Mouse (Mus musculus) cerebellum, adult 2 months (tissue): ENCODE measurements around the gene Parp11. TPM values are rescaled to one million over a fixed set of nuclear protein-coding genes. Genes with fewer than 3 reads are reported as not detected.
"Not testable (repeated sequence)": the region's sequence is repeated elsewhere in the genome, so short reads cannot be mapped to it uniquely, and the experiment has no call there.

Source experiments
- DNase-seq, 2 experiments: peaks; one replicate each; pipeline ENCODE4 v3.0.0; 2021
- H3K27ac ChIP-seq: fragments of 200-500 bp; 2 replicates; pipeline ENCODE4 v1.5.1; 2012; ENCODE audit warnings: low read length, control low read depth, inconsistent platforms; ENCODE audit not compliant: insufficient read depth
- H3K27me3 ChIP-seq: fragments of 200-500 bp; 2 replicates; pipeline ENCODE4 v1.6.1; 2012; ENCODE audit warnings: inconsistent platforms, mild to moderate bottlenecking, low read length, moderate library complexity; ENCODE audit not compliant: control insufficient read depth, insufficient read depth
- H3K4me1 ChIP-seq: fragments of 200-500 bp; 2 replicates; pipeline ENCODE4 v1.6.1; 2011; ENCODE audit warnings: low read length; ENCODE audit not compliant: control insufficient read depth, insufficient read depth
- H3K4me3 ChIP-seq: fragments of 200-500 bp; replicated peaks from 2 replicates; pipeline ENCODE3; 2011; ENCODE audit warnings: mild to moderate bottlenecking, low read depth, low read length, control low read depth; ENCODE audit not compliant: insufficient read depth
- CTCF ChIP-seq: fragments of 200-500 bp; IDR thresholded peaks from 2 replicates; pipeline ENCODE4 v1.5.1; 2011; ENCODE audit warnings: low read depth, mild to moderate bottlenecking, control low read depth, low read length, moderate library complexity, borderline replicate concordance; ENCODE audit not compliant: insufficient read depth
- POLR2A ChIP-seq: fragments of 200-500 bp; IDR thresholded peaks from 2 replicates; pipeline ENCODE4 v1.6.1; 2011; ENCODE audit warnings: low read length, control low read depth, borderline replicate concordance; ENCODE audit not compliant: insufficient read depth
- WGBS: fragments of 180-500 bp; shearing (Covaris S2); methylation state at CpG from one replicate; pipeline ENCODE4 v1.1.7; 2018; 5-methylcytosine and 5-hydroxymethylcytosine counted together
- polyA plus RNA-seq: library from polyadenylated mRNA; depleted of rRNA; stranded (reverse); fragments of >200 nt; gene quantifications from 2 replicates; pipeline ENCODE4 v1.2.3, GENCODE M21; 2012

Parp11 gene
- polyA plus RNA-seq, 1 experiment: 23.6 TPM

GRCm38 (mm10) chr6:127493750-127494149 is 47.1 kb downstream of the Parp11 start:
- peaks cover 5% of the 10 kb centered on the region; the same call in 1 of the 2 replicates for H3K4me1 ChIP-seq
- H3K4me3 ChIP-seq: no peak overlapping the region
- H3K27me3 ChIP-seq: no peaks in the 10 kb centered on the region
- WGBS: 64% methylated on average over 13 of the region's 13 CpGs
- DNase-seq: no peak
- H3K27ac ChIP-seq: no peak overlapping the region
- TF ChIP-seq POLR2A: no peak

GRCm38 (mm10) chr6:127494357-127494756 is 47.7 kb downstream of the Parp11 start:
- 97% methylated on average over 9 of the region's 9 CpGs for WGBS
- Histone ChIP-seq H3K4me1 (peaks cover 5% of the 10 kb centered on the region; the same call in 1 of the 2 replicates), H3K4me3 (no peak overlapping the region), H3K27ac (no peak overlapping the region), H3K27me3 (no peaks in the 10 kb centered on the region)
- TF ChIP-seq CTCF (no peak), POLR2A (no peak)
- no peak for DNase-seq

- no peak for DNase-seq
- WGBS: 96% methylated on average over 2 of the region's 2 CpGs
- Histone ChIP-seq H3K4me1 (peaks cover 5% of the 10 kb centered on the region; the same call in 1 of the 2 replicates), H3K4me3 (no peak overlapping the region), H3K27ac (no peak overlapping the region), H3K27me3 (no peaks in the 10 kb centered on the region)
- TF ChIP-seq CTCF (no peak), POLR2A (no peak)
These were observed 48.6 kb downstream of the Parp11 start for GRCm38 (mm10) chr6:127495251-127495650.

- Histone ChIP-seq H3K4me3 (no peak overlapping the region), H3K27ac (no peak overlapping the region), H3K4me1 (peaks cover 5% of the 10 kb centered on the region; the same call in 1 of the 2 replicates), H3K27me3 (no peaks in the 10 kb centered on the region)
- no peak for DNase-seq
- TF ChIP-seq POLR2A (no peak), CTCF (no peak)
- WGBS: 38% methylated on average over 6 of the region's 6 CpGs
These were observed 49.2 kb downstream of the Parp11 start for GRCm38 (mm10) chr6:127495876-127496275.

GRCm38 (mm10) chr6:127496841-127497656 is 50.4 kb downstream of the Parp11 start:
- no peak for TF ChIP-seq POLR2A
- TF ChIP-seq CTCF: no peak
- no peak overlapping the region for H3K4me3 ChIP-seq
- H3K27ac ChIP-seq: no peak overlapping the region
- H3K27me3 ChIP-seq: no peaks in the 10 kb centered on the region
- 27% methylated on average over 18 of the region's 18 CpGs for WGBS
- peak; percentile 30 to 39 for DNase-seq
- peaks cover 5% of the 10 kb centered on the region; the same call in 1 of the 2 replicates for H3K4me1 ChIP-seq

GRCm38 (mm10) chr6:127500119-127500518 is 53.5 kb downstream of the Parp11 start:
- WGBS: 49% methylated on average over 9 of the region's 9 CpGs

GRCm38 (mm10) chr6:127500806-127501205 is 54.2 kb downstream of the Parp11 start:
- TF ChIP-seq CTCF (no peak), POLR2A (no peak)
- WGBS: 88% methylated on average over 3 of the region's 3 CpGs

More at GRCm38 (mm10) chr6:127500119-127500518, 53.5 kb downstream of the Parp11 start:
- Histone ChIP-seq H3K27me3 (no peaks in the 10 kb centered on the region), H3K4me3 (no peak overlapping the region), H3K27ac (no peak overlapping the region), H3K4me1 (peaks cover 5% of the 10 kb centered on the region; the same call in 1 of the 2 replicates)
- TF ChIP-seq CTCF (no peak), POLR2A (no peak)
- DNase-seq: no peak

GRCm38 (mm10) chr6:127502530-127502929 is 55.9 kb downstream of the Parp11 start:
- peak; percentile 42 to 50 for DNase-seq
- no peak for TF ChIP-seq POLR2A
- peak; percentile 75 for TF ChIP-seq CTCF
- Histone ChIP-seq H3K4me3 (no peak overlapping the region), H3K4me1 (no peaks in the 10 kb centered on the region), H3K27me3 (no peaks in the 10 kb centered on the region), H3K27ac (no peak overlapping the region)
- 53% methylated on average over 3 of the region's 3 CpGs for WGBS

More at GRCm38 (mm10) chr6:127500806-127501205, 54.2 kb downstream of the Parp11 start:
- H3K4me1 ChIP-seq: peaks cover 5% of the 10 kb centered on the region; the same call in 1 of the 2 replicates
- no peak for DNase-seq
- H3K27ac ChIP-seq: no peak overlapping the region
- no peaks in the 10 kb centered on the region for H3K27me3 ChIP-seq
- no peak overlapping the region for H3K4me3 ChIP-seq

- WGBS: 92% methylated on average over 7 of the region's 12 CpGs
- H3K4me1 ChIP-seq, H3K27ac ChIP-seq, H3K27me3 ChIP-seq, DNase-seq, H3K4me3 ChIP-seq: not testable (repeated sequence)
These were observed 67.1 kb downstream of the Parp11 start for GRCm38 (mm10) chr6:127513776-127514175.
